Mouse (Mus musculus): ENCODE measurements around the gene Scrn3. TPM values are rescaled to one million over a fixed set of nuclear protein-coding genes. Genes with fewer than 3 reads are reported as not detected.

The Scrn3 gene
- polyA plus RNA-seq, 1 experiment from 2014 or later = 7.9 TPM

GRCm38 (mm10) chr2:73298154-73298553, 14.2 kb upstream of the Scrn3 start:
- DNase-seq (no peak), ATAC-seq (ENCODE audit: low FRiP score, low TSS enrichment) (no peak)
- WGBS = 85% methylated on average over 7 of the region's 7 CpGs
- no peak overlapping the region for H3K9ac ChIP-seq (replicated peaks; ENCODE audit: low read length)
- H3K36me3 ChIP-seq (ENCODE audit: control insufficient read depth, insufficient read depth, low read length) = peaks cover 38% of the 10 kb centered on the region
- H3K4me1 ChIP-seq (ENCODE audit: control insufficient read depth, insufficient read depth, low read length) = no peaks in the 10 kb centered on the region
- H3K4me3 ChIP-seq (replicated peaks; ENCODE audit: low read depth, low read length) = no peak overlapping the region
- no peak overlapping the region for H3K4me2 ChIP-seq (ENCODE audit: low read length)
- H3K9me3 ChIP-seq (ENCODE audit: control insufficient read depth, low read length) = no peaks in the 10 kb centered on the region
- no peaks in the 10 kb centered on the region for H3K27me3 ChIP-seq (ENCODE audit: control insufficient read depth, insufficient read depth, low read length)
- no peak overlapping the region for H3K27ac ChIP-seq (replicated peaks; ENCODE audit: low read depth, low read length)

- WGBS = 56% methylated on average over 3 of the region's 3 CpGs
These were observed 13.6 kb upstream of the Scrn3 start for GRCm38 (mm10) chr2:73298841-73299240.

GRCm38 (mm10) chr2:73301979-73302378, 10.4 kb upstream of the Scrn3 start:
- no peak for DNase-seq
- H3K9ac ChIP-seq (replicated peaks; ENCODE audit: low read length) = no peak overlapping the region
- 93% methylated on average over 1 of the region's 1 CpGs for WGBS
- H3K27me3 ChIP-seq (ENCODE audit: control insufficient read depth, insufficient read depth, low read length) = no peaks in the 10 kb centered on the region
- H3K9me3 ChIP-seq (ENCODE audit: control insufficient read depth, low read length) = no peaks in the 10 kb centered on the region
- H3K27ac ChIP-seq (replicated peaks; ENCODE audit: low read depth, low read length) = no peak overlapping the region
- H3K4me3 ChIP-seq (replicated peaks; ENCODE audit: low read depth, low read length) = no peak overlapping the region
- no peak overlapping the region for H3K4me2 ChIP-seq (ENCODE audit: low read length)
- H3K36me3 ChIP-seq (ENCODE audit: control insufficient read depth, insufficient read depth, low read length) = peaks cover 59% of the 10 kb centered on the region
- no peaks in the 10 kb centered on the region for H3K4me1 ChIP-seq (ENCODE audit: control insufficient read depth, insufficient read depth, low read length)
- no peak for ATAC-seq (ENCODE audit: low FRiP score, low TSS enrichment)

More at GRCm38 (mm10) chr2:73298841-73299240, 13.6 kb upstream of the Scrn3 start:
- Histone ChIP-seq H3K4me1 (ENCODE audit: control insufficient read depth, insufficient read depth, low read length) (no peaks in the 10 kb centered on the region), H3K36me3 (ENCODE audit: control insufficient read depth, insufficient read depth, low read length) (peaks cover 43% of the 10 kb centered on the region), H3K4me2 (ENCODE audit: low read length) (no peak overlapping the region), H3K4me3 (replicated peaks; ENCODE audit: low read depth, low read length) (no peak overlapping the region), H3K9ac (replicated peaks; ENCODE audit: low read length) (no peak overlapping the region), H3K9me3 (ENCODE audit: control insufficient read depth, low read length) (no peaks in the 10 kb centered on the region), H3K27me3 (ENCODE audit: control insufficient read depth, insufficient read depth, low read length) (no peaks in the 10 kb centered on the region), H3K27ac (replicated peaks; ENCODE audit: low read depth, low read length) (no peak overlapping the region)
- DNase-seq (no peak), ATAC-seq (ENCODE audit: low FRiP score, low TSS enrichment) (no peak)

DNA sequence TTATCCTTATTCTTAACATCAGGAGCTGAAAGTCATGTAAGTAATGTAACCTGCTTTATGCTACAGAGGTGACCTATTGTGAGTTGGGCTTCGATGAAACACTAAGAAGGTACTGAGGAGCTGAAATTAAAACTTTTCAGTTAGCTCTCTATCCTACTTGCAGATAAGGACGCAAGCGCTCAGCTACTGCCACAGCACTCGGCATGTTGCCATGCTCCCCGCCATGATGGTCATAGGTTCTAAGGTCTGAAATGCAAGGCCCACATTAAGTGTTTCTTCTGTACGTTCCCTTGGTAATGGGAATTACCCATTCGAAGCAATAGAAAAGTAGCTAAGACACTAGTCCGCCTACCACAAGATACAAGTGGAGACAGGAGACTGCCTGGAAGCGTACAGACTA, 9.7 kb upstream of the Scrn3 start:
- WGBS = 96% methylated on average over 9 of the region's 9 CpGs
- H3K36me3 ChIP-seq (ENCODE audit: control insufficient read depth, insufficient read depth, low read length) = peaks cover 66% of the 10 kb centered on the region
- no peak overlapping the region for H3K27ac ChIP-seq (replicated peaks; ENCODE audit: low read depth, low read length)
- H3K9me3 ChIP-seq (ENCODE audit: control insufficient read depth, low read length) = no peaks in the 10 kb centered on the region
- H3K4me2 ChIP-seq (ENCODE audit: low read length) = no peak overlapping the region
- DNase-seq (no peak), ATAC-seq (ENCODE audit: low FRiP score, low TSS enrichment) (no peak)
- H3K27me3 ChIP-seq (ENCODE audit: control insufficient read depth, insufficient read depth, low read length) = no peaks in the 10 kb centered on the region
- H3K4me1 ChIP-seq (ENCODE audit: control insufficient read depth, insufficient read depth, low read length) = no peaks in the 10 kb centered on the region
- H3K9ac ChIP-seq (replicated peaks; ENCODE audit: low read length) = no peak overlapping the region
- H3K4me3 ChIP-seq (replicated peaks; ENCODE audit: low read depth, low read length) = no peak overlapping the region

DNA sequence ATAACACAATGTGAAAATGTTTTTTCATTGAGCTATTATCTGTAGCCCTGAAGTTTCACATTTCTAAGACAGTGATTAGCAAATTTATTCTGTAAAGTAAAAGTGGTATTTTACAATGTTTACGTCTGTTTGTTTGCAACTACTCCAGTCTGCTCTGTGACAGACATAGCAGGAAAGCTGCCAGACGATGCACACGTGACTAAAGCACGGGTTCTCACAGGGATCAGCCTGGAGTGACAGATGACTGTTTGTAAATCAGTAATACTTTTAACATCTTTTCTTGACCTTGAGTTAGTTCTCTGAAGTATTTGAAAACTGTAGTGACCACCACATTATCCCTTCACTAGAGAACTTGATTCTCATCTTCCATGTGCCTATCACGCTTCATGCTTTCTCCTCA, 7.9 kb upstream of the Scrn3 start:
- DNase-seq (no peak), ATAC-seq (ENCODE audit: low FRiP score, low TSS enrichment) (no peak)
- Histone ChIP-seq H3K9ac (replicated peaks; ENCODE audit: low read length) (no peak overlapping the region), H3K4me3 (replicated peaks; ENCODE audit: low read depth, low read length) (no peak overlapping the region), H3K36me3 (ENCODE audit: control insufficient read depth, insufficient read depth, low read length) (peaks cover 76% of the 10 kb centered on the region), H3K27ac (replicated peaks; ENCODE audit: low read depth, low read length) (no peak overlapping the region), H3K4me1 (ENCODE audit: control insufficient read depth, insufficient read depth, low read length) (no peaks in the 10 kb centered on the region), H3K9me3 (ENCODE audit: control insufficient read depth, low read length) (no peaks in the 10 kb centered on the region), H3K27me3 (ENCODE audit: control insufficient read depth, insufficient read depth, low read length) (no peaks in the 10 kb centered on the region), H3K4me2 (ENCODE audit: low read length) (no peak overlapping the region)
- WGBS = 96% methylated on average over 5 of the region's 5 CpGs

- ATAC-seq (ENCODE audit: low FRiP score, low TSS enrichment) (no peak), DNase-seq (no peak)
- Histone ChIP-seq H3K4me2 (ENCODE audit: low read length) (no peak overlapping the region), H3K9ac (replicated peaks; ENCODE audit: low read length) (no peak overlapping the region), H3K9me3 (ENCODE audit: control insufficient read depth, low read length) (no peaks in the 10 kb centered on the region), H3K36me3 (ENCODE audit: control insufficient read depth, insufficient read depth, low read length) (peaks cover 81% of the 10 kb centered on the region), H3K27me3 (ENCODE audit: control insufficient read depth, insufficient read depth, low read length) (no peaks in the 10 kb centered on the region), H3K27ac (replicated peaks; ENCODE audit: low read depth, low read length) (no peak overlapping the region), H3K4me1 (ENCODE audit: control insufficient read depth, insufficient read depth, low read length) (no peaks in the 10 kb centered on the region), H3K4me3 (replicated peaks; ENCODE audit: low read depth, low read length) (no peak overlapping the region)
- WGBS = 87% methylated on average over 7 of the region's 7 CpGs
These were observed 6.4 kb upstream of the Scrn3 start for GRCm38 (mm10) chr2:73306006-73306405.

GRCm38 (mm10) chr2:73313117-73313501, 708 bp downstream of the Scrn3 start:
- ATAC-seq (ENCODE audit: low FRiP score, low TSS enrichment) = peak; percentile 32; the same call in 1 of the 2 replicates
- Histone ChIP-seq H3K27ac (replicated peaks; ENCODE audit: low read depth, low read length) (no peak overlapping the region), H3K9me3 (ENCODE audit: control insufficient read depth, low read length) (no peaks in the 10 kb centered on the region), H3K9ac (replicated peaks; ENCODE audit: low read length) (0 out of 2 replicates have a peak overlapping the region, but pooled peaks have one; percentile 45), H3K4me1 (ENCODE audit: control insufficient read depth, insufficient read depth, low read length) (peaks cover 9% of the 10 kb centered on the region; the same call in 1 of the 2 replicates), H3K27me3 (ENCODE audit: control insufficient read depth, insufficient read depth, low read length) (no peaks in the 10 kb centered on the region), H3K36me3 (ENCODE audit: control insufficient read depth, insufficient read depth, low read length) (peaks cover 24% of the 10 kb centered on the region), H3K4me3 (replicated peaks; ENCODE audit: low read depth, low read length) (peak overlapping the region; percentile 72), H3K4me2 (ENCODE audit: low read length) (peak overlapping the region; percentile 54)
- peak; percentile 46 for DNase-seq
- WGBS = 43% methylated on average over 14 of the region's 14 CpGs

GRCm38 (mm10) chr2:73314311-73314710, 1.9 kb downstream of the Scrn3 start:
- Histone ChIP-seq H3K27ac (replicated peaks; ENCODE audit: low read depth, low read length) (no peak overlapping the region), H3K4me3 (replicated peaks; ENCODE audit: low read depth, low read length) (no peak overlapping the region), H3K9ac (replicated peaks; ENCODE audit: low read length) (no peak overlapping the region), H3K27me3 (ENCODE audit: control insufficient read depth, insufficient read depth, low read length) (no peaks in the 10 kb centered on the region), H3K9me3 (ENCODE audit: control insufficient read depth, low read length) (no peaks in the 10 kb centered on the region), H3K36me3 (ENCODE audit: control insufficient read depth, insufficient read depth, low read length) (peaks cover 13% of the 10 kb centered on the region), H3K4me1 (ENCODE audit: control insufficient read depth, insufficient read depth, low read length) (peaks cover 9% of the 10 kb centered on the region; the same call in 1 of the 2 replicates), H3K4me2 (ENCODE audit: low read length) (no peak overlapping the region)
- ATAC-seq (ENCODE audit: low FRiP score, low TSS enrichment) (no peak), DNase-seq (no peak)
- 93% methylated on average over 3 of the region's 3 CpGs for WGBS

GRCm38 (mm10) chr2:73317426-73317825, 5.0 kb downstream of the Scrn3 start:
- Histone ChIP-seq H3K9ac (replicated peaks; ENCODE audit: low read length) (no peak overlapping the region), H3K27ac (replicated peaks; ENCODE audit: low read depth, low read length) (no peak overlapping the region), H3K27me3 (ENCODE audit: control insufficient read depth, insufficient read depth, low read length) (no peaks in the 10 kb centered on the region), H3K4me1 (ENCODE audit: control insufficient read depth, insufficient read depth, low read length) (no peaks in the 10 kb centered on the region), H3K36me3 (ENCODE audit: control insufficient read depth, insufficient read depth, low read length) (no peaks in the 10 kb centered on the region), H3K9me3 (ENCODE audit: control insufficient read depth, low read length) (no peaks in the 10 kb centered on the region), H3K4me2 (ENCODE audit: low read length) (no peak overlapping the region), H3K4me3 (replicated peaks; ENCODE audit: low read depth, low read length) (no peak overlapping the region)
- 93% methylated on average over 9 of the region's 9 CpGs for WGBS
- no peak for DNase-seq
- ATAC-seq (ENCODE audit: low FRiP score, low TSS enrichment) = no peak

Data from midbrain, embryonic 14.5 days (tissue).